Mouse (Mus musculus): ENCODE data around the gene Pfkm. TPM values are rescaled to one million over a fixed set of nuclear protein-coding genes. Genes with fewer than 3 reads are reported as not detected.

The Pfkm gene
- polyA plus RNA-seq, 1 experiment from 2014 or later: 4.4 TPM

GRCm38 (mm10) chr15:98139763-98140162 is 47.4 kb downstream of the Pfkm start:
- WGBS (ENCODE audit: missing documents): 49% methylated on average over 6 of the region's 7 CpGs
- Histone ChIP-seq H3K27ac (peak overlapping the region; percentile 47), H3K36me3 (ENCODE audit: inconsistent target) (peaks cover 43% of the 10 kb centered on the region), H3K4me3 (ENCODE audit: inconsistent target) (no peak overlapping the region), H3K79me2 (ENCODE audit: inconsistent target) (peaks cover 42% of the 10 kb centered on the region)

GRCm38 (mm10) chr15:98140809-98141208 is 48.4 kb downstream of the Pfkm start:
- H3K27ac ChIP-seq: no peak overlapping the region
- 91% methylated on average over 5 of the region's 5 CpGs for WGBS (ENCODE audit: missing documents)
- peaks cover 46% of the 10 kb centered on the region for H3K79me2 ChIP-seq (ENCODE audit: inconsistent target)
- H3K4me3 ChIP-seq (ENCODE audit: inconsistent target): no peak overlapping the region
- peaks cover 34% of the 10 kb centered on the region for H3K36me3 ChIP-seq (ENCODE audit: inconsistent target)

- 91% methylated on average over 9 of the region's 10 CpGs for WGBS (ENCODE audit: missing documents)
These were observed 50.1 kb downstream of the Pfkm start for GRCm38 (mm10) chr15:98142515-98142914.

DNA sequence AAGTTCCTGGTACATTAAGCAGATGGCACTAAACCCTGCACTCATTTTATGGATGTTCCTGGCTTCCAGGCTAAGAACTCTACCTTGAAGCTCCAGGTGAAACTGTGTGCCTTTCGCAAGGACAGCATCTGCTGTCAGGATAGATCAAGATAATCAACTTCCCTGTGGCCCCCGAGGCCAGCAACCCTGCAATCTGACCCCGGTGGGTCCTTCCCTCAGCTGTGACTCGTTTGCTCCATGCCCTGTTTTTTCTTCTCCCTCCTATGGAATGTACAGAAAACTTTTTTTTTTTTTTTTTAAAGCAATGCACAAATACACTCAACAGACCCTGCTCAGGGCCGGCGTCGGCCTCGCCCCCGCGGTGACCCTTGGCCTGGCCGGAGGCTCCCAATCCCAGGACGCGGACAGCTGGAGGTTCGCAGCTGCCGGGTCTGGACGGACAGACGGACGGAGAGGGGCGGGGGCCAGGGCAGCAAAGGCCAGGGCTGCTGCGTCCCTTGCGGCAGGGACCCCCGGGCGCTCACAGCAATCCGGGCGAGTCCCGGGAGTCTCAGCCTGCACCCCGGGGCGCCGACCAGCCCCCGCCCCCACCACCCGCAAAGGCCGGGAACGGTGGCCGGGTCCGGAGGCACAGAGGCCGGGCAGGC is 52.6 kb downstream of the Pfkm start:
- peak overlapping the region; percentile 31 for H3K27ac ChIP-seq
- WGBS (ENCODE audit: missing documents): under 1% methylated on average over 36 of the region's 36 CpGs

More at GRCm38 (mm10) chr15:98142515-98142914, 50.1 kb downstream of the Pfkm start:
- peaks cover 17% of the 10 kb centered on the region for H3K36me3 ChIP-seq (ENCODE audit: inconsistent target)
- H3K4me3 ChIP-seq (ENCODE audit: inconsistent target): no peak overlapping the region
- H3K79me2 ChIP-seq (ENCODE audit: inconsistent target): peaks cover 46% of the 10 kb centered on the region
- H3K27ac ChIP-seq: no peak overlapping the region

GRCm38 (mm10) chr15:98145559-98146181 is 53.3 kb downstream of the Pfkm start:
- 2% methylated on average over 38 of the region's 38 CpGs for WGBS (ENCODE audit: missing documents)
- H3K27ac ChIP-seq: peak overlapping the region; percentile 48

More for the DNA sequence above, 52.6 kb downstream of the Pfkm start:
- H3K79me2 ChIP-seq (ENCODE audit: inconsistent target): peaks cover 31% of the 10 kb centered on the region
- peaks cover 15% of the 10 kb centered on the region for H3K36me3 ChIP-seq (ENCODE audit: inconsistent target)
- peak overlapping the region; percentile 64 for H3K4me3 ChIP-seq (ENCODE audit: inconsistent target)

DNA sequence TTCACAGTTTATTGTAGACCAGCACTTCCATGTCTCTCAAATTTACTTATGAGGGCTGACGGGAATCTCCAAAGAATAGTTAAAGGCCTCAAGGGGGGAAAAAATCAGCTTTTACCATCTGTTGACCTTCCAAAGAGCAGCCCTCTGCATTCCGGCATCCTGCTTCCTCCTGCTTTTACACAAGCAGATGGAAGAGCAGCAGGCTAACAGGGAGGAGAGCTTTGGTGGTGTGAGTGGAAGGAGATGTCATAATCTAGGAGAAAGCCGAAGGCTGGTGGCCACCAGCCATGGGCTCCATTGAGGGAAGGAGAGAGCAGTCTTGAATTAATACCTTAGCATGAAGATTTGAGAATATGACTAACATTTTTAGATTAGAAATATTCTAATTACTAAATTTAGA is 56.0 kb downstream of the Pfkm start:
- Histone ChIP-seq H3K27ac (no peak overlapping the region), H3K36me3 (ENCODE audit: inconsistent target) (no peaks in the 10 kb centered on the region), H3K79me2 (ENCODE audit: inconsistent target) (peaks cover 18% of the 10 kb centered on the region), H3K4me3 (ENCODE audit: inconsistent target) (no peak overlapping the region)
- WGBS (ENCODE audit: missing documents): 94% methylated on average over 3 of the region's 3 CpGs

More at GRCm38 (mm10) chr15:98145559-98146181, 53.3 kb downstream of the Pfkm start:
- peaks cover 31% of the 10 kb centered on the region for H3K79me2 ChIP-seq (ENCODE audit: inconsistent target)
- peaks cover 13% of the 10 kb centered on the region for H3K36me3 ChIP-seq (ENCODE audit: inconsistent target)
- peak overlapping the region; percentile 64; the same call in 1 of the 2 replicates for H3K4me3 ChIP-seq (ENCODE audit: inconsistent target)

DNA sequence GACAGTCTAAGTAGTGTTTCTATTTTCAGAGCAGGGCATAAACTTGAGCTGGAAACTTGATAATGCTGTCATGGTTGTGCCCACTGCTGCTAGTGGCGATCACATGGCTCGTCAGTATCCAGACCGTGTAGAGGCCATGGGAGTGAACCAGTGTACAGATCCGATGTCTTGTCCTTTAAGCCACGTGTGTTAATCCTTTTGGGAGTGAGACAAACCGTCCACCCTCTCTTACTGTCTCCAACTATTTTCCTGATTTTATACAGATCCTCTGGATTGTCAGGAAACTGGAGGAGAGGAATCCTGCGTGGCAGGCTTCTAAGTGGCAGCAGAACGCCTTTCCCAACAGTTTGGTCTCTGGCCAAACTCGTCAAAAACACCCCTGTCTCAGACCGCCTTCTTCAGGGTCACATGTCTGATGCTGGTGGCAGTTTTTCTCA is 56.8 kb downstream of the Pfkm start:
- no peaks in the 10 kb centered on the region for H3K36me3 ChIP-seq (ENCODE audit: inconsistent target)
- peaks cover 9% of the 10 kb centered on the region for H3K79me2 ChIP-seq (ENCODE audit: inconsistent target)
- H3K4me3 ChIP-seq (ENCODE audit: inconsistent target): no peak overlapping the region
- WGBS (ENCODE audit: missing documents): 80% methylated on average over 10 of the region's 10 CpGs
- no peak overlapping the region for H3K27ac ChIP-seq

DNA sequence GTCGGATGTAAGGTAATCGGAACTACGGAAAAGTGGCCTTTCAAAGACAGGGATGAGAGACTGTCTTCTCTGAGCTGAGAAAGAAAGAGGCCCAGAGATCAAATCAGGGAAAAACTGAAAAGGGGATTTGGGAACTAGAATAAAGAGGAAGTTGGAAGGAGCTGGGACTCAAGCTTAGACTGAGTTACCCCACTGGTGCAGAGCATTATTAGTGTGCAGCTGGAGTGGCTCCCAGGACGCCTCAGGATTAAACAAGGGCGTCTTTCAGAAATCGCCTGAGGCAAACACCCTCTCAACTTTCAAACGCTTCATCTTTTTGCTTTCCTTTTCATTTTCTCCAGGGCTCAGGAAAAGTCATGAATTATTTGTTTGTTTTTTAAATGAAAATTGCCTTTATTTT is 60.5 kb downstream of the Pfkm start:
- H3K4me3 ChIP-seq (ENCODE audit: inconsistent target): no peak overlapping the region
- H3K36me3 ChIP-seq (ENCODE audit: inconsistent target): no peaks in the 10 kb centered on the region
- no peaks in the 10 kb centered on the region for H3K79me2 ChIP-seq (ENCODE audit: inconsistent target)
- H3K27ac ChIP-seq: no peak overlapping the region
- 82% methylated on average over 7 of the region's 7 CpGs for WGBS (ENCODE audit: missing documents)

- Histone ChIP-seq H3K36me3 (ENCODE audit: inconsistent target) (no peaks in the 10 kb centered on the region), H3K4me3 (ENCODE audit: inconsistent target) (no peak overlapping the region), H3K27ac (no peak overlapping the region), H3K79me2 (ENCODE audit: inconsistent target) (no peaks in the 10 kb centered on the region)
- 39% methylated on average over 3 of the region's 3 CpGs for WGBS (ENCODE audit: missing documents)
These were observed 61.2 kb downstream of the Pfkm start for GRCm38 (mm10) chr15:98153625-98154024.

GRCm38 (mm10) chr15:98154146-98154545 is 61.8 kb downstream of the Pfkm start:
- H3K36me3 ChIP-seq (ENCODE audit: inconsistent target): no peaks in the 10 kb centered on the region
- H3K79me2 ChIP-seq (ENCODE audit: inconsistent target): no peaks in the 10 kb centered on the region
- 79% methylated on average over 4 of the region's 4 CpGs for WGBS (ENCODE audit: missing documents)

GRCm38 (mm10) chr15:98154631-98155030 is 62.2 kb downstream of the Pfkm start:
- H3K4me3 ChIP-seq (ENCODE audit: inconsistent target): no peak overlapping the region
- 88% methylated on average over 3 of the region's 3 CpGs for WGBS (ENCODE audit: missing documents)
- no peak overlapping the region for H3K27ac ChIP-seq
- no peaks in the 10 kb centered on the region for H3K36me3 ChIP-seq (ENCODE audit: inconsistent target)
- H3K79me2 ChIP-seq (ENCODE audit: inconsistent target): no peaks in the 10 kb centered on the region

More at GRCm38 (mm10) chr15:98154146-98154545, 61.8 kb downstream of the Pfkm start:
- no peak overlapping the region for H3K27ac ChIP-seq
- H3K4me3 ChIP-seq (ENCODE audit: inconsistent target): no peak overlapping the region

DNA sequence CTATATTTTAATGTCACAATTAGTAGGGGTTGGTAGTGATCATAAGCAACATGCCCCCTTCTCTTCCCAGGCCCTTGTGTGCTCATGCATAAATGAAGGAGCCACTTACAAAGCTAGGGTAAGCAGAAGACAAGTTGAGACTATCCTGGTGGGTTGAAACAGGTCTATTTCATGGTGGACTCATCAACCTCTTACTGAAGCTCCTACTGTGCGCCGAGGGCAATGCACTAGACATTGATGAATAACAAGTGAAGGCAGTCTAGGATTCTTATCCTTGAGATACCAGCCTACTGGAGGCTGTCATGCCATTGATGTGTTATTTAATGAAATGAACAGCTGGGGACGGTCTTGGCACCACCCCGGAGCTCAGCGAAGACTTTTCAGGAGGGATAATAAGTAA is 62.9 kb downstream of the Pfkm start:
- Histone ChIP-seq H3K4me3 (ENCODE audit: inconsistent target) (no peak overlapping the region), H3K79me2 (ENCODE audit: inconsistent target) (no peaks in the 10 kb centered on the region), H3K36me3 (ENCODE audit: inconsistent target) (no peaks in the 10 kb centered on the region), H3K27ac (no peak overlapping the region)
- 99% methylated on average over 5 of the region's 5 CpGs for whole genome bisulfite sequencing (ENCODE audit: missing documents)

- Histone ChIP-seq H3K79me2 (ENCODE audit: inconsistent target) (no peaks in the 10 kb centered on the region), H3K27ac (no peak overlapping the region), H3K36me3 (ENCODE audit: inconsistent target) (no peaks in the 10 kb centered on the region), H3K4me3 (ENCODE audit: inconsistent target) (no peak overlapping the region)
- 96% methylated on average over 4 of the region's 4 CpGs for WGBS (ENCODE audit: missing documents)
These were observed 63.6 kb downstream of the Pfkm start for GRCm38 (mm10) chr15:98155944-98156343.

DNA sequence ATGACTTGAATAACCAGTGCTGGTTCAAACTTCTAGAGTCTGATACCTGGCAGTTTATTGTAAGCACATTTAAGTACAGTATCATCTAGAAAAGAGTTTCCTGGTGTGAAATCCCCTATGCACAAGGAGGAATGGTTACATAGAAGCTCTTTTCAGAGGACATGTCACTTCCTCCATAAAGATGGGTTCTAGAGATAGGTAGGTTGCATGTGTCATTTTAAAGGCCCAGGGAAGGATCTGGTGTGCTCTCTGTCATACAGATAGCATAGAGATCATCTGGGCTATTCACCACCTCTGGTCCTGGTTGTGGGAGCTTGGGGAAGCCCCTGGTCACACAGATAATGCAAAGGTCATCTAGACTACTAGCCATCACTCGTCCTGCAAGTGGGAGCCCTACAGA is 64.9 kb downstream of the Pfkm start:
- Histone ChIP-seq H3K79me2 (ENCODE audit: inconsistent target) (no peaks in the 10 kb centered on the region), H3K36me3 (ENCODE audit: inconsistent target) (no peaks in the 10 kb centered on the region), H3K27ac (no peak overlapping the region), H3K4me3 (ENCODE audit: inconsistent target) (no peak overlapping the region)
- 79% methylated on average over 1 of the region's 1 CpGs for WGBS (ENCODE audit: missing documents)

DNA sequence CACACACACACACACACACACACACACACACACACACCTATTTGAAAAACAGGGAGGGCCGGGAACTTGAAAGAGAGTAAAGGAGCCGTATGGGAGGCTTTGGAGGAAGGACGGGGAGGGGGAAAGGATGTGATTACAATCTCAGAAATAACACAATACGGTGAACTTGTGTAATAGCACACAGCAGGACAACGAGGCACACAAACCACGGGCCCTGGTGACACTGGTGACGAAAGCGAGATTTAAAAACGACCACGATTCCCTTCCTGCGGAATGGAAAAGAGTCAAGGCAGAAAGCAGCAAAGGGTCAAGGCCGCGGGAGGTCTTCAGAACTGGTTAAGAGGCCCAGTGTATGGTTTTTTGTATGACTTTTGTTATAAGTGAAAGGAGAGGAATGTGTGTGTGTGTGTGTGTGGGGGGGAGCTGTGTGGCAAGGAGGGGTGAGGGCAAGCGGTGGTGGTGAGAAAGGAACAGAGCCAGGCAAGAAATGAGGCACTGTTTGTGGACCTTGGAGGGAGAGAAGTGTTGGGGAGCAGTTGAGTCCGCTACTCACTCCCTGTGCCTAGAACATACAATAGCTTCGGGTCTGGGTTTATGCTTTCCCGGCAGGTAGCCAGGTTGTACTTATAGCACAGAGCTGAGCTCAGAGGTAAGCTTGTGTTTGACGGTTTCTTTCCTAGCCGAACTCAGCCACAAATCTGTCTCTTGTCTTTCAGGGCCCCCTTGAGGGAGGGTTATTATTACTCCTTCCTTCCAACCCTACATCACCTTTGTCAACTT is 68.8 kb downstream of the Pfkm start:
- Histone ChIP-seq H3K27ac (no peak overlapping the region), H3K36me3 (ENCODE audit: inconsistent target) (no peaks in the 10 kb centered on the region), H3K79me2 (ENCODE audit: inconsistent target) (no peaks in the 10 kb centered on the region), H3K4me3 (ENCODE audit: inconsistent target) (no peak overlapping the region)
- 56% methylated on average over 19 of the region's 19 CpGs for WGBS (ENCODE audit: missing documents)
